Mouse (Mus musculus) R1 (cell line): ENCODE results near the gene Wscd2.

Source experiments
- DNase-seq: peaks from one replicate; pipeline ENCODE4 v3.0.0-alpha.2; 2018; ENCODE audit warnings: low read depth, low spot score

The Wscd2 gene

DNA sequence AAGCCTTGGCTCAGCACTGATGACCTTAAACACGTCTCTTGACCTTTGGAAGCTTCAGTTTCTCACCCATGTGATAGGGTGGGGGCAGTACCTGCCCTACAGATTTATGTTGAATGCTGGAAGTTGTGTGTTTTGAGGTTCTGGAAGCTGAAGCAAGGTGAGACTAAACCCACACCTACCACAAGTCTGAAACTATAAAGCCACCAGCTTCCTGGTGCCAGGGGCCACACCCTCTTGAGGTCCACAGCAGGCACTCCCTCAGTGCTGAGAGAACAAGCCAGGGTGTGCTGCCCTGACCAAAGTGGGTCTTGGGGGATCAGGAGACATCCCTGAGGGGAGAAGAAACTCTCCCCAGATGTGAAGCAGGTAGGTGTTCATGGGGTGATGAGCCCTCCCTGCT lies 48.7 kb downstream of the Wscd2 start:
- DNase-seq, result no peak

DNA sequence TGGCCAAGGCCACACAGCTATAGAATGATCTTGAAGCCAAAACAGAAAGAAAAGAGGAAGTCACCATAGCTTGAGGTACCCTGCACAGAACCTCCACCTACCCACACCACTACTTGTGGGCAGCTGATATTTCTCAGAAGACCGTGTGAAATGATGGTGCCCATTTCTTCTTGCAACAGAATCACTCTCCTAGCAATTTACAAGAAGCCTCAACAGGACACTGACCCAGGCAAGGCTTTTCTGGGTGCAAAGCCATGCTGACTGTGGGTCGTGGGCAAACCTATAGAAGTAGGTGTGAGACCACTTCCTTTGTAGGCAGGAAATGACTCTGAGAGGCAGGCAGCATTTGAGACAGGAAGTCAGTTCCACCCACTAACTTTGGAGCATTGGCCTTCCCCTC lies 49.3 kb downstream of the Wscd2 start:
- no peak for DNase-seq

DNA sequence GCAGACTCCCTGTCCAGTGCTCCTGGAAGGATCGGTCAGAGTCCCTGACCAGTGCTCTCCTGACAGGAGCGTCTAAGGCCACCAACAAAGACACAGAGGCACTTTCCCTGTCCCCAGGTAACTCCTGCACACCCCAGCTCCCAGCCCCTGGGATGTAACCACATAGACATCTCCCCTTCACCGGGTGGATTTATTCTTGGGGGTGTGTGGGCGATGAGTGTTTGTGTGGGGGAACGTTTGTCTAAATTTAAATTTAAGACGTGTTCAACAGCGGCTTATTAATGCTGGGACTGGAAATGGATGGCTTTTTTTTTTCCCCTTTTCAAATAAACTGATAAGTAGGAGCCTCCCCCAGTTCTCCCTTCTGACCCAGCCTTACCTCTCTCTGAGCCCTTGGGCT lies 49.7 kb downstream of the Wscd2 start:
- DNase-seq, result no peak

DNA sequence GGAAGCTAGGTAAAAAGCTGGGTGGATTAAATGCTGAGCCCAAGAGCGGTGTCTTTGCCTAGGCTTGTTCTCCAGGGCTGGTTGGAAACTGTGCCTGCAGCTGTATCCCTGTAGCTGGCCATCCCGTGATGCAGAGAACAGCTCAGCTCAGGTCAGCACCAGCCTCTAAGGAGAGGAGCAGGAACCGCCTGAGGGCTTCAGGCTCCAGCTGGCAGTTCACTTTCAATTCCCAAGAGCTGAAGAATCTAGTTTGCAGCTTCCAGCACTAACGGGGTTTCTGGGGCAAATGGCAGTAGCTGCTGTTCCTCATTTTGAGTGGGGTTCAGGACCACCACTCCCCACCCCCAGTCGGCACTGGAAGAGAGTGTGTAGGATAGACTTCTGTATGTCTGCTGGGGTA lies 51.1 kb downstream of the Wscd2 start:
- no peak for DNase-seq

DNA sequence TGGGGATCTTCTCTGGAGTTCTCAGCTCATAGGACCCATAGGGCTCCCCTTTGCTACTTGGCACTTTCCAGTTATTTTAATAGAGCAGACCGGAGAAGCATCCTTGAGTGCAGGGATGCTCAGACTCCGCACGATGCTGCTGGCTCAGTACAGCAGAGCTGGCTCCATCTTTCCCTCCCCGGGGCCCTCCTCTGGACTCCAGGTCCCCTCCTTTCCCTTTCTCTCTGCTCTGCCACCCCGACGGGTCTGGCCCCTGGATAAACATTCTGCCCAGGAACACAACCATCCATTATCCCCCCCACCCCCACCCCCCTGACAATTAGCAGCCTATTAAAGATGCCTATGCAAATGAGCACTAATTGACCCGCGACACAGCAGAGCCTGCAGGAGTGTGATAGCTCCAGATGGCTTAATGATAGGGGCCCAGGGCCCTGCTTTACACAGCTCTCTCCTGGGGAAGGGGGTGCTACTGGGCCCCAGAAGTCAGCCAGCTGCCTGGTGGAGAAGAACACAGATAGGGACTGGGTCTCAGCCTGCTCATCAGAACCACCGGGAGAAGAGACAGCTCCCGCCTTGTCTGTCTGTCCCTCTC lies 52.8 kb downstream of the Wscd2 start:
- no peak for DNase-seq

DNA sequence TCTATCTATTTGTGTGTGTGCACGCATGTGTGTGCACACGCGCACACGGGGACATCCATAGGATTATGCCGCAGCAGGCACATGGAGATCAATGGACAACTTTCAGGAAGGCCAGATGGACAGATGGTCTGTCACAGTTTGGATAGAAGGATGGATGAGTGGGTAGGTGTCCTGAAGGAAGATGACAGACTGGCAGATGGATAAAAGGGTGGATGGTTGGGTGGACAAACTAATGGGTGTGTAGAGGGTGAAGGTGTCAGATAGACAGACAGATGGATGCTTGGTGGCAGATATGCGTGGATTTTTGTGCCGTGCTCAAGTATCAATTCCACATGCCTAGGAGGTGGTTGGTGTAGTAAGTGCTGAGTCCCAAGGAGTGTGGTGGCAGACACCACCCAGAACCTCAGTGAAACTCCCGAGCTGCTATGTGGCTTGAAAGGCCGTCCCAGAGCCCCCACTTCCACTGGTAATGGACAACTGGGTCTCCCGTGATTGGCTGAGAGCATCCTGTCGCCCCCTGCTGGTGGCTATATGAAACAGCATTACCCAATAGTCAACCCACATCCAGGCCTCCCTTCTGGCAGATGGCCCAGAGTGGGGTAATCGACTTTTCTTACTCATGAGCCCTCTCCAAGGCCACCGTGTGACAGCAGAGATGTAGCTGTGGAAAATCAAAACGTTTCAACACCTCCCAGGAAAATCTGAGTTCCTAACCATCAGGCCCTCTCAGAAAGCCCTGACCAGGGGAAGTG lies 58.0 kb downstream of the Wscd2 start:
- DNase-seq, result peak; percentile 74

DNA sequence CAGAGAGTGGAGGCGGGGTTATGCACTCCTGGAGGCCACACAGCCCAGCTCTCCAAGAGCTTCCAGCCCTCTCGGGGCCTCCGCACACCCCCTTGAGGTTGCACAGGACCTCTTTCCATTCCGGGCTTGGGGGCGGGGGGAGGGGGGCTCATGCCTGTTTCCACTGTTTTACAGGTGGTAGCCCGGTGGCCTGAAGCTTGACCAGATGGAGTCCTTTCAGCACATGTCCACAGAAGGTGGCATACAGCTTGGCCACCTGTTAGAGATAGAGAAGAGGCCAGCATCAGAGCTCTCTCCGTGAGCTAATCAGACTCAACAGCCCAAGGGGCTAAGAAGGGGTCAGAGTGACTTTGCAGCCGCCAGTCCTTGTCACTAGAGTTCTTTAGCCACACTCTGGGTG lies 60.1 kb downstream of the Wscd2 start:
- DNase-seq, result no peak

DNA sequence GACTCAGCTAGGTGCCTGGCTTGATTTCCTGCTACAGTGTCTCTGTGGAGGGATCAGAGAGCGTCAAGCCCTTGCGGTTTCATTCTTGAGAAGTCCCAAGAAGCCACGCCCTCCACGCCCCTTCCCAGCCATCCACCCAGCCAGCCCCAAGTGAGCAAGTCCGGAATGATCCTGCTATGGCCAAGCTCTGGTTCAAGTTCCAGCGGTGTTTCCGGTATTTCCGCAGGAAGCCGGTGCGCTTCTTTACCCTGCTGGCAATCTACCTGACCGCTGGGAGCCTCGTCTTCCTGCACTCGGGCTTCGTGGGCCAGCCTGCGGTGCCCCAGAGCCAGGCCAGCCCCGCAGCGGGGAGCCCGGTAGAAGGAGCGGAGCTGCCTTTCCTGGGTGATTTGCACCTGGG lies 60.6 kb downstream of the Wscd2 start:
- DNase-seq, result peak; percentile 91

DNA sequence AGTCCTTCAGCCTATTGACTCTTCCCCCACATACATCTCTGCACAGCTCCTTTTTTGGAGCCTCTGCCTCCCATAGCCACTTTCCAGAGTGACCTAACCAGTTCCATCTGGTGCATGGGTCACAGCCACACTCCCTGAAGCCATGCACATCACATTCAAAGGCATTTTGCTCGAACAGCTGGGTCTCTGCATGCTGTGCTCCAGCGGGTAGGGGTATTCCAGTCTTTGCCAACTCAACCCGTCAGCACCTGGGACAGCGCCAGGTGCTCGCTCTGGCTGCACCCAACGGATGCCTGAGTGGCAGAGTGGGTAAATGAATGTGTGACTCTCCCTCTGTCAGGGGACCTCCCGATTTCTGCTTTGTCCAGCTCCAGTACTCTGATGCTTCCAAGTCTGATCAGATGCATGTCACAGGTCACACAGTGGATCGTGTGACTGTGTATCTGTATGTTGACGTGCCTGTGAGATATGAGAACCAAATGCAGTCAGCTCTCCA lies 63.3 kb downstream of the Wscd2 start:
- DNase-seq, result peak; percentile 57

DNA sequence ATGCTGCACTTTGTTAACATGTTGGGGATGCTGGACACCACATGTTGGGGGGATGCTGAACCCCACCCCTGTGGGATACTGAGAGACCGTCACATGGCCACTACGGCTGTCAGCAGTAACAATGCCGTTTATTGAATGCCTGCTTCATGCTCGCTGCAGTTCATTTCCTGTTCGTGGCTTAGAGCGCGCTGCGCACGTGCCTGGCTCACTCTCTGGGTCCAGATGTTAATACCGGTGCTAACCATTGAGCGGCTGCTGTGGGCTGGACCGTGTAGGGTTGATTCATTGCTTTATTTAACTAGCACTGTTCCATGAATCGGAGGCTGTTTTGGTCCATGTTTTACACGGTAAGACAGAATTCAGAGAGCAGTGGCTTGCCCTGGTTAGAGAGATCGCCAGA lies 64.0 kb downstream of the Wscd2 start:
- no peak for DNase-seq

DNA sequence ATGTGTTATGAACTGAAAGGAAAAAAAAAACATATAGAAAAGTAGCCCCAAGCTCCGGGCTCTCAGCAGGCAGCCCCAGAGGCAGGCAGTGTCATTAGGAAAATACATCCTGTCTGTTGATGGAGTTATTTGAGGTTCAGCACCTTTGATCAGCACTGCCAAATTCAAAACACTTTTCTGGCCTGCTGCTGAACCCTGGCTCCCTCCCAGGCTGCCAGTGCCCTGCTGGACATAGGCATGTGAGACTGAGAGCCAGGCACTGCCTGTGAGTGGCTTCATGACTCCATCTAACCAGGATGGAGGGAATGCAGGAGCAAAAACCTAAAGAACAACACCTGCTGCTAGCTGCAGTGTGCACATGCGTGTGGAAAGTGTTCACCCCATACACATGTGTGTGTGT lies 64.4 kb downstream of the Wscd2 start:
- no peak for DNase-seq

DNA sequence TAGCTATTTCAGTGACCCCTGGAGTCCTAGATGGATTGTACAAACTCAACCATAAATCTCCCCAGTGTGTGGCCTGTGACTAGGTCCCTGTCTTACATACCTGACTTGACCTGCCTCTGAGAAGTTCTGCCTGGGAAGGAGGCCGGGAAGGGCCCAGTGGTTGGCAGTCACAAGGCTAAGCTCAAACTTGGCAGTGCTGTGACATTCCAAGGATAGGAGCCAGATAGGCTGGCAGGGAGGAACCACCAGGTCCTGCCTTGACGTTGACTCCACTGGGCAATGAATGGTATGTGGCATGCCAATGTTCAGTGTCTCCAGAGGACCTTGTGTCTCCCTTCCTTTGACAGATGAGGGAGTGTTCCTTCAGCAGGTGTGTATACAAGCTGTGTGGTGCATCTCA lies 65.6 kb downstream of the Wscd2 start:
- DNase-seq, result no peak

DNA sequence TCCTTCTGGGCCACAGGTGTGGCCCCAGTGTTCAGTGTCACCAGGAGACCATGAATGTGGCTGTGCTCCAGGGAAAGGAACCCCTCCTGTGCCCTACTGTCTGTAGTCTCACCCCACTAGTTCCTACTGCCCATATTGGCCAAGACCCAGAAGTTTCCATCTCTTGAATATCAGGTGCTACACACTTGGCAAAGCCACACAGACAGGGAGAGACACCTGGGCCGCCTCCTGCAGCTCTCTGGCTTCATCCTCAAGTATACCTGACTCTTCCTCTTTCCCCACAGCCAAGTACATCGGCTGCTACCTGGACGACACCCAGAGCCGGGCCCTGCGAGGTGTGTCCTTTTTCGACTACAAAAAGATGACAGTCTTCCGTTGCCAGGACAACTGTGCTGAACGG lies 67.9 kb downstream of the Wscd2 start:
- DNase-seq, result no peak

DNA sequence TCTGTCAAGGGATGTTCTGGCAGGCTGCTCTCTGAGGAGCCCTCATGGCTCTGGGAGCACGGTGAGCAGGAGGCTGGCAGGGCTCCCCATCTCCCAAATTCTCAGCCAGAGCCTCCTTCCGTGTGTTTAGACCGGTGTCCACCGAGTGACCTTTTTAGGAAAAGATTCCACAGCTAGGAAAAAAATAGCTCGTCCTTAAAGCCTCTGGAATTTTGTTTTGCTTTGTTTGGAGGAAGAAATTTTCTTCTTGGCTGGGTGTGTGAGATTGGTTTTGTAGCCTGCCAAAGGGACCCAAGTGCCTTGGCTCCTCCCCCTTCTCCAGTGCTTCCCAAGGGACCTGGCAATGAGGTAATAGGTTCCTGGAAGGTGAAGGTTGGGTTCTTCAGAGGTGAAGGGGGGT lies 69.5 kb downstream of the Wscd2 start:
- DNase-seq, result no peak

DNA sequence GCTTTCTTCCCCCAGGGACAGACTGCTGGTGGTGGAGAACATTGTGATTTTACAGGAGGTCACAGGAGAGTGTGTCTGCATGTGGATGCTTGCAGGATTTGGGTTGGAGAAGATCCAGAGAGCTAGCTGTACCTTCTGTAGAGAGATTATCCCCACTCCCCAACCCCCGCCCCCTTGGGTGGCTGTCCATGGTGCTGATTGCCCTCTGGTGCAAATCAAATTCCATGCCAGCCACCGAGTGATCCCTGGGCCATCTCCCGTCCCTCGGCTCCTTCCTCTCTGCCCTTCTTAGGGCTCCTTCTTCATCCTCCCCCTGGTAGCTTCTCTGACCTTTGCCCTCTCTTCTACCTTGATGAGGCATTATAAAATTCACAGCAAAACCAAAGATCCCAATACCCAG lies 74.3 kb downstream of the Wscd2 start:
- DNase-seq, result no peak

DNA sequence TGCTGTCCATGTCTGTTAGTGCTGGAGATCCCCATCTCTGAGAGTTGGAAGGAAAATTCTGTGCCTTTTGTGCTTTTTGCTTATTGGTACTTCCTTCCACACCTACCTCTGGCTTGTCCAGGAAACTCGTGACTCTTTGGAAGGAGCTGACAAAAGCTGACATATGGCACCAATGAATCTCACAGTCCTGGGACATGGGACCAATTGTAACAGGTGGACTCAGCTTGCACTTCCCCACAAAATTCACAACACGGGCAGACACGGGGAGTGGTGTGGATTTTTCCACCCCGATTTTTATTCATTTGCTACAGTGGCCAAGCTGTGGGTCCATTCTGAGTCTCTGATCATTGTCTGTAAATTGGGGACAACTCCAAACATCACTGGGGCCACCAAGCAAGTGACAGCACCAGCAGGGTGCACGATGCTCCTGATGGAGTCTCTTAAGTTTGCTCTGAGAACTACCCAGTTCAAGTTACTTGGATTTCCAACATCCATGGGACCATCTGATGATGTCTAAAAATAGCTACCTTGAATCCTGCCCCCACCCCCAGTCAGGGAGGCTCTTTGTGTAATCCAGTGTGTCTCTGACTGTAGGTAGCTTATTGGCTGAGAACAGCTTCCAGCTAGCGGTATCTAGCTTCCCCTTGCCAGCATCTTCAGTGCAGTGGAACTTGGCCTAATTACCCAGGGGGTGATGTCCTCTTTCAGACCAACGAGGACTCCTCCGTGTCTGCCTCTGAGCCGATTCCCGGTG lies 75.1 kb downstream of the Wscd2 start:
- no peak for DNase-seq

DNA sequence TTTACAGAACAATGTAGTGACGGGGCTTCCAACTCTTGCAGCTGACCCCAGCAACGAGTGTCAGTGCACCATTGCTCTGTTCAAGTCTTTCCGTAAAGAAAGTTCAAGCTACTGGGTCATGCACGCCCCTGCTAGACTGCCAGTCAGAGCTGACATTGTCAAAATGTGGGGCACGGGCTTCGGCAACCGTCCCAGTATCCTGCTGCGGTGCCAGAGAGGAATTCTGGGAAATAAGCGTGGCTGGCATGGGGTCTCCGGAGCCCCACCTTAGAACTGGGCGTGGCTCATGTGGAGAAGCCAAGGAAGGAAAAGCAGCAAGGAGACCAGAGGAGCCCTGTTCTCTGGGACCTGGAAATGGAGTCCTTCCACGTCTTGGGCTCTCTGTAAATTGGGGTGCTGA lies 75.7 kb downstream of the Wscd2 start:
- DNase-seq, result peak; percentile 46

DNA sequence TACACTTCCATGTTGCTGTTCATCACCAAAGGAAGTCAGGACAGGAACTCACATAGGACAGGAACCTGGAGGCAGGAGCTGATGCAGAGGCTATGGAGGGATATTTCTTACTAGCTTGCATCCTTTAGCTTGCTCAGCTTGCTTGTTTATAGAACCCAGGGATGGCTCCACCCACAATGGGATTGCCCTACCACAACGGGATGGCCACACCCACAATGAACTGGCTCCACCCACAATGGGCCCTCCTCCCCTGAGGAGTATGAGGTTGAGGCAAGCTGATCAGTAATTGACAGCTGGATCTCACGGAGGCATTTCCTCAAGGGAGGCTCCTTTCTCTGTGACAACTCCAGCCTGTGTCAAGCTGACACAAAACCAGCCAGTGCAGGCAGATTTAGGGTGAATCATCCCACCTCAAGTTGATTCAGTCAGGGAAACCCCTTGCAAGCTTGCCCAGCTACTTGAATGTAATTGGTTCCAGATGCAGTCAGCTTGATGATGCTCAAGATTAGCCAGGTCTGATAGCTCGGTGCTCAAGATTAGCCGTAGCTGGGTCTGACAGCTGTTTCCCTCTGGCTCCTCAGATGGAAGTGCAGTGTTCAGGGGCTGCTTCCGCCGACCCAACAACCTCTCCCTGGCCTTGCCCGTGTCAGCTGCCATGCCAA lies 80.1 kb downstream of the Wscd2 start:
- peak; percentile 92 for DNase-seq

DNA sequence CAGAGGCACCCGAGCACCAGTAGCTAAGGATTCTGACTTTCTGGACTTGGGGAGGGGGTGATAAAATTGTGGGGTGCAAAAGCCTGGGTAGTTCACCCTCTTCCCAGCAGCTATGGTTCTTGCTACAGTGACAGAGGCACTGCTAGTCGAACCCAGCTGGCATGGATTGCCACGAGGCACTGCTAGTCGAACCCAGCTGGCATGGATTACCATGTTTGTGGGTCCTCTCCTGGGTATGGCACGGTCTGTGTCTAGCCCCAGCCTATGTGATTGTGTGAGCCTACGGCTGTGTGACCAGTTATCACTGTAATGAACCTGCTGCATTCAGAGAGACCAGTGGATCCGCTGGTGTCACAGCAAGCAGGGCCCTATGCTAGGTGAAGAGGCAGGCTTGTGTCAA lies 87.4 kb downstream of the Wscd2 start:
- peak; percentile 50 for DNase-seq

DNA sequence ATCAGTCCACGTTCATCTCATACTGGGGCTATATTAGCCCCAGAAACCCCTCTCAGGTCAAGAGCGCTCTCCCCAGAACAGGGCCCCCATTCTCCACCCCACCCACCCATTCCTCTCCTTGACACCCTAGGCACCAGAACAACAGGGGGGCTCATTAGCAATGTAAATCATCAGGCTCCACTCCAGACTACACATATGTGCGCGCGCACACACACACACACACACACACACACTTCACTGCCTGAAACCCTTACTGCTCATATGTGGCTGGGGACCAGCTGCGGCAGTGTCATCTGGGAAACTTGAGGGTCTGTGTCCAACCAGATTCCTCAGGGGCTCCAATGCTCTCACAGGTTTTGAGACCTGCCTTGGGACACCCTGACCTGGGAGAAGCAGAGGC lies 88.3 kb downstream of the Wscd2 start:
- no peak for DNase-seq

DNA sequence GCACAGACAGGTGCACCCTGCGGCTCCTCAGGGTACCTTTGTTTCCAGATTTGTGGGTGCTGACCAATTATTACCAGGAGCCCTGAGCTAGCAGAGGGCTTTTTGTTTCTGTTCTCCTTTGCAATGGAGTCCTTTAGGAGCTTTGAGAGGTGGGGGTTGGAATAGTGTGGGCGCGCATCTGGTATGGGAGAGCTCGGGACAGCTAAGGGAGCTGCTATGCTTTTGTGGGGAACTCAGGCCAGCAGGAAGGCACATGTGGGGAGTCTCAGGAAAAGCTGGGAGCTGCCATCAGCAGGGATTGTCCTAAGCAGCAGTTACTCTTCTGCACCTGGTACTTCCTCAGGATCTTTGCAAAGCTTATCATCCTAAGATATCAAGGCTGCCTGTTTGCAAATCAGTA lies 89.0 kb downstream of the Wscd2 start:
- DNase-seq, result no peak

DNA sequence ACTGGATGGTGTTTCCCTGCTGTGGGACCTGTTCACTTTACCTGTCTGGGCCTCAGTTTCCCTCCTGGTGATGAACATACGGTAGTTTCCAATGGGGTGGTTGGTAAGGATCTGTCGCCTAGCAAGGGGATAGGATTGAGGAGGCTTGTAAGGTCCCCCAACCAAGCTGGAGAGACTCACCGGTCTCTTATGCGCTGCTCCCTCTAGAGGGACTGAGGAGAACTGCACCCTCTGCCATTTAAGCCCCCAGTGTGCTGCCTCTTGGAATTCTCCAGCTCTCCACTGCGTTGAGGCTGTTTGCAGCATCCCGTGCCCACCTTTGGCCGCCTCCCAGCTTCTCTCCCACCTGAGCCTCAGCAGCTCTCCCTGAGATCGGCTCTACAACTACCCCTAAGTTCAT lies 90.1 kb downstream of the Wscd2 start:
- DNase-seq, result peak; percentile 89
